Mouse (Mus musculus): ENCODE data around the gene Manbal. TPM values are rescaled to one million over a fixed set of nuclear protein-coding genes. Genes with fewer than 3 reads are reported as not detected.

Manbal gene
- 16.7 and 17.3 TPM in 2 replicates for polyA plus RNA-seq (2012; rRNA removed)

GRCm38 (mm10) chr2:157367184-157367893 is at the start of gene Manbal:
Manbal (plus strand) TSS chr2:157367594.

DNA sequence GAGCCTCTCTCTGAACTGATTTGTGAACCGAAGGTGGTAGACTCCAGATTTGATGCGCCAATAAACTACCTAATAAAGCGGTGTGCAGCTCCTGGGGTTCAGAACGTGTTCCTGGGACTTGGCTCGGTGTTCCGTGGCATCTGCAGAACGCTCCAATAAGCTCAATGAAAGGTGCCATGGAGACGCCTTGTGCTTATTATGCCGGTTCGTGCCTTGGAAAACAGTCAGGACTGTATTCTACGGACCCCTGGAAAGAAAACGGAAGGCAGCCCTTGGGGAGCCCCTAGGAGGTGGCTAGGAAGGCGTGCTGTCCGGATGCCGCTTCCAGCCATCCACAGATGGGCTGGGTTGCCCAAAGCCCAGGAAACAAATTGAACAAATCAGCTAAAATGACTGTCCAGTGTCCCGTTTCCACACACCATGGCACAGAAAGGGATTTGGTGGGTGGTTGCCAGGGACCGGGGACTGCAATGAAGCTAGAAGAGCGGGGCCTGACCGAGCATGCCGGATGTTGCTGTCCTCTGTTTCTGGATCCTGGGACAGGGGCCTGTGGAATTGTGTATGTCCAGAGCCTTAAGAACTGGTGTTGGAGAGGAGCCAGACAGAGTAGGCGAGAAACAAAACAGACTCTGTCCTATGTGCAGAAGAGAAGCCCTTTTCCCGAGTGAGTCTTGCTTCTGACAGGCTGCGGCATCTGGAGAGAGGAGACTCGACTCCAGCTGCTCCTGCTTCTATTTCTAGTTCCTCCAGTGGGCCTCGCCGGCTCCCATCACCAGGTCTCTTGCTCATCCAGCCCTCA is 19.8 kb upstream of the Manbal start, which contains the start of gene Ghrh:
Ghrh (minus strand) TSS at position 146 of the 799 bp plus-strand sequence.

DNA sequence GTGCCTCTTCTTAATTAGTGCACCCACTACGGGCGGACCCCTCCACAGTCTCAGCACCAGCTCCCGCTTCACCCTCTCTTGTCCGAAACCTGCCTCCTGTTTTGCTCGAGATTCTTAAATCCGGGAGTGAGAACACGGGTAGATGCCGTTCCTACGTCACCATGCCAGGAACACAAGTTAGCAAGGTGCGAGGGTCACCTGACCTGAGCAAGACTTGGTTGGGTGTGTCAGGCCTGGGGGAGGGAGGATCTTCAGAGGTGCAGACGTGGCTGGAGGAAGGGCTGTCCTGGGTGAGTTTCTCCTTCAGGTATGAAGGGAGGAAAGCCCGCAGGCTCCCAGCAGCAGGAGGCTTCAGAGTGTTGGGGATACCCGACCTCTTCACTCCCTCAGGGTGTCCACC is 50.8 kb downstream of the Manbal start, which contains the start of gene Src:
Src (plus strand) TSS at position 239 of the 400 bp plus-strand sequence.

Other genes with a start within 250 kb of the Manbal start
- gene Samhd1, start 232.3 kb upstream of the Manbal start, polyA plus RNA-seq (2012; rRNA removed), result 18.8 and 20.4 TPM in 2 replicates
- 7.8 and 8.0 TPM in 2 replicates for gene Rbl1, start 163.1 kb upstream of the Manbal start, polyA plus RNA-seq (2012; rRNA removed)
- gene Rpn2, start 88.6 kb upstream of the Manbal start, polyA plus RNA-seq (2012; rRNA removed), result 102 and 109 TPM in 2 replicates
- 0.10 TPM in 2 replicates for gene Mroh8, start 88.0 kb upstream of the Manbal start, polyA plus RNA-seq (2012; rRNA removed)
- gene Ghrh, start 20.1 kb upstream of the Manbal start, polyA plus RNA-seq (2012; rRNA removed), result 0.07 TPM in 1 of 2 replicates, not detected in the other
- 2.8 and 3.0 TPM in 2 replicates for gene Src, start 50.9 kb downstream of the Manbal start, polyA plus RNA-seq (2012; rRNA removed)
- 7.5 and 9.4 TPM in 2 replicates for gene Nnat, start 192.5 kb downstream of the Manbal start, polyA plus RNA-seq (2012; rRNA removed)
- gene Blcap, start 203.7 kb downstream of the Manbal start, polyA plus RNA-seq (2012; rRNA removed), result 12.3 and 15.0 TPM in 2 replicates